Mouse (Mus musculus) neural tube, embryonic 14.5 days (tissue): Measurements from ENCODE around the gene RPS10-NUDT3. TPM values are rescaled to one million over a fixed set of nuclear protein-coding genes. Genes with fewer than 3 reads are reported as not detected.

Experiments used
- ATAC-seq: fragments of 200-750 bp; cut with Nextera tagmentation; 2 replicates; pipeline ENCODE4 v1.8.0; 2017; ENCODE audit warnings: low read depth, mild to moderate bottlenecking, moderate TSS enrichment, moderate library complexity
- H3K27ac ChIP-seq: fragments of 300-500 bp; sonication (generic); 2 replicates; pipeline ENCODE4 v1.5.1; 2014; ENCODE audit warnings: low read depth, mild to moderate bottlenecking, control low read depth, low read length, moderate library complexity, mixed read lengths
- H3K27me3 ChIP-seq: fragments of 300-500 bp; sonication (generic); 2 replicates; pipeline ENCODE4 v1.6.1; 2014; ENCODE audit warnings: low read length; ENCODE audit not compliant: control insufficient read depth, insufficient read depth
- H3K36me3 ChIP-seq: fragments of 300-500 bp; sonication (generic); 2 replicates; pipeline ENCODE4 v1.6.1; 2014; ENCODE audit warnings: low read length, mixed read lengths; ENCODE audit not compliant: control insufficient read depth, insufficient read depth
- H3K4me1 ChIP-seq: fragments of 300-500 bp; sonication (generic); 2 replicates; pipeline ENCODE4 v1.6.1; 2014; ENCODE audit warnings: low read length; ENCODE audit not compliant: control insufficient read depth, insufficient read depth
- H3K4me2 ChIP-seq: fragments of 300-500 bp; sonication (generic); 2 replicates; pipeline ENCODE4 v1.6.1; 2014; ENCODE audit warnings: mild to moderate bottlenecking, low read depth, low read length, control low read depth
- H3K4me3 ChIP-seq: fragments of 300-500 bp; sonication (generic); 2 replicates; pipeline ENCODE4 v1.5.1; 2014; ENCODE audit warnings: low read depth, low read length, control low read depth, mixed read lengths
- H3K9ac ChIP-seq: fragments of 300-500 bp; sonication (generic); replicated peaks from 2 replicates; pipeline ENCODE4 v1.6.1; 2014; ENCODE audit warnings: low read depth, mild to moderate bottlenecking, control low read depth, low read length, mixed read lengths
- H3K9me3 ChIP-seq: fragments of 300-500 bp; sonication (generic); 2 replicates; pipeline ENCODE4 v1.6.1; 2016; ENCODE audit warnings: low read length; ENCODE audit not compliant: control insufficient read depth
- WGBS: fragments of 180-500 bp; shearing (Covaris S2); extraction: QIAGEN DNeasy Blood & Tissue Kit; methylation state at CpG from one replicate; pipeline ENCODE4 v1.1.7; 2014; 5-methylcytosine and 5-hydroxymethylcytosine counted together
- polyA plus RNA-seq: library from polyadenylated mRNA; unstranded; fragments of >200 nt; fragmentation: Nextera tagmentation; extraction: Ambion mirVana; gene quantifications from 2 replicates; pipeline ENCODE4 v1.2.1, GENCODE M21; 2014

The RPS10-NUDT3 gene
- polyA plus RNA-seq, 1 experiment from 2014 or later, result not detected

DNA sequence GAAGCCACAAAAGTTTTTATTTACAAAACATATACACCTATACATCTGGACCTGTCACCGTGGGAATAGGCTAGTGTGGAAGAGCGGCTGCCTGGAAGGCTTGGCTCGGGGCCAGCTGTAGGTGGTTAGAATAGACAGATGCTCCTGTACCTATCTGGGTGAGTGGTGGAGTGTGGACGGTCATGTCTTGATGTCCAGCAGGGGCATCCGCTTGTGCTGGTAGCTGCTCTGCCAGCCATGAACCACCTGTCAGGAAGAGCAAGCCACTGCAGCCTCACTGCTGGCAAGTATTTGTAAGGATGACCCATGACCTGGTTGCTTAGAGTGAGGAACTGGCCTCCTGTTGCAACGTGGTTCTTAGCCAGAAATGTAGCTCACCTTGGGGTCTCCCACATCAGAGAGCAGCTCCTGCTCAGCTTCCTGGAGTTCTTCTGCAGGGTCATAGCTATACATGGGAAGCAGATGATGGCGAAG is 71.2 kb downstream of the RPS10-NUDT3 start:
- Histone ChIP-seq H3K4me1 (peaks cover 18% of the 10 kb centered on the region), H3K27ac (no peak overlapping the region), H3K9me3 (no peaks in the 10 kb centered on the region), H3K9ac (no peak overlapping the region; the same call in 1 of the 2 replicates), H3K36me3 (no peaks in the 10 kb centered on the region), H3K4me3 (no peak overlapping the region), H3K27me3 (no peaks in the 10 kb centered on the region), H3K4me2 (peak overlapping the region; percentile 80; the same call in 1 of the 2 replicates)
- 41% methylated on average over 7 of the region's 7 CpGs for WGBS
- ATAC-seq, result no peak

DNA sequence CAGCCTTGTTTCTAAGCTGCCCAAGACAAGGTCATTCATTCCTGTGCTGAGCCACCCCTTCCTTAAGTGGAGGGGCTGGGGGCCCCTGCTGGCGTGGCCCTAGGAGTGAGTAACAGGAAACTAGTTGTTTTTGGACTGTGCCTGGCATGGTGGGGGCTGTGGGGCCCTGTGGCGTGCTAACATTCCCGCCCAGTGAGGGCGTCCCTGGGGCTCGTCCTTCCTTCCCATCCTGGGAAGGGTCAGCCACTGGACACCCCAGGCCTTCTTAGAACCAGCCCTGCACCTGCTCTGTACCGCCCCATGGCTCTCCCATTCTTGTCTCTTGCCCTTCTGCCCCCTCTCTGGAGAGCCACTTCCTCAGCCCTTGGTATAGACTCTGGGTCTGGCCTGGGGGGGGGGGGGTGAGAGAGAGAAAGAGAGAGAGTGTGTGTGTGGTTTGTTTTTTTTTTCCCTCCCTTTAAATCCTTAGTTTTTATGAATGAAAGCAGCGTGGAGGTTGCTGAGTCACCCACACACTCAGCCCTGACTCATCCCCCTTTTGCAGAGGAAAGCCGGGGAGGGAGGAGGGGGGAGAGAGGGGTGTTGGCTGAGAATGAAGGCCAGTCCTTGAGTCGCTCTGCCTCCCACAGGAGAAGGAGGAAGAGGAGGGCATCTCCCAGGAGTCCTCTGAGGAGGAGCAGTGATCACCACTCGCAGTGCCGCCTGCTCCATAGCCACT is 73.1 kb downstream of the RPS10-NUDT3 start:
- no peak for ATAC-seq
- Histone ChIP-seq H3K9me3 (no peaks in the 10 kb centered on the region), H3K4me1 (peaks cover 32% of the 10 kb centered on the region), H3K27me3 (no peaks in the 10 kb centered on the region; the same call in 1 of the 2 replicates), H3K4me2 (no peak overlapping the region), H3K9ac (no peak overlapping the region), H3K27ac (no peak overlapping the region), H3K36me3 (no peaks in the 10 kb centered on the region), H3K4me3 (no peak overlapping the region)
- 59% methylated on average over 9 of the region's 11 CpGs for WGBS

DNA sequence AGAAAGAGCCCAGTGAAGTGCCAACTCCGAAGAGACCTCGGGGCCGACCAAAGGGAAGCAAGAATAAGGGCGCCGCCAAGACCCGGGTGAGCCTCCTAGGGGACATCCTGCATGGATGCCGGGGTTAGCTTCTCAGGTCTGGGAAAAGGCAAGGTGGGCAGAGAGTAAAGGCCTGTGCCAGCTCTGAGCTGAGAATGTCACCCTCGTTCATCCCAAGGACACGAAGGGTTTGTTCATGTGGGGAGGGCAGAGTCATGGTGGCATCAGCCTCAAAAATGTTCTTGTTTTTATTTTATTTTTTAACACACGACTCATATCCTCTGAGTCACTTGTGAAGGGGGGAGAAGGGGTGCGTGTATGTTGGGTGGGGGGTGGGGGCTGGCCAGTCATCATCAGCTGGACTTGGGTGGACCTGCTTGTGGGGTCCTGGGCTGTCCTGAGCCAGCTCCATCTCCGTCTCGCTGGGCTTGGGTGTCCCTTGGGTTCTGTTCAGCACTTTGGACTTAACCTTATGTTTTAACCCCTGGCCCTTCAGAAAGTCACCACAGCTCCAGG is 74.0 kb downstream of the RPS10-NUDT3 start:
- 88% methylated on average over 13 of the region's 13 CpGs for WGBS
- no peak for ATAC-seq
- Histone ChIP-seq H3K9ac (no peak overlapping the region), H3K27ac (no peak overlapping the region), H3K4me3 (no peak overlapping the region), H3K36me3 (no peaks in the 10 kb centered on the region), H3K27me3 (peaks cover 3% of the 10 kb centered on the region; the same call in 1 of the 2 replicates), H3K4me1 (peaks cover 27% of the 10 kb centered on the region), H3K4me2 (no peak overlapping the region), H3K9me3 (no peaks in the 10 kb centered on the region)

DNA sequence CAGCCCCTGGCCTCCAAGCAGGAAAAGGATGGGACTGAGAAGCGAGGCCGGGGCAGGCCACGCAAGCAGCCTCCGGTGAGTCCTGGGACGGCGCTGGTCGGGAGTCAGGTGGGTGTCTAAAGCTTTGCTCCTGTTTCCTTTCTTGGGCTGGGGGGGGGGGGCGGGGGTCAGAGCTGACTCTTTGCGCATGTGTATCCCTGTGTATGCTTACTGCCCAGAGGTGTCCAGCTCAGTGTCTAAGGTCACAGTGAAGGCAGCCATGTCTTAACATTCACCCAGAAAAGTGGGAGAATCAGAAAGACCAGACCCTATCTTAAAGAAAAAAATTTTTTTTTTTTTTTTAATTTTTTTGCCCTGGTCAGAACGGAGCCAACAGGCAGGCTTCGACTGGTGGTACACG is 75.4 kb downstream of the RPS10-NUDT3 start:
- no peak for ATAC-seq

DNA sequence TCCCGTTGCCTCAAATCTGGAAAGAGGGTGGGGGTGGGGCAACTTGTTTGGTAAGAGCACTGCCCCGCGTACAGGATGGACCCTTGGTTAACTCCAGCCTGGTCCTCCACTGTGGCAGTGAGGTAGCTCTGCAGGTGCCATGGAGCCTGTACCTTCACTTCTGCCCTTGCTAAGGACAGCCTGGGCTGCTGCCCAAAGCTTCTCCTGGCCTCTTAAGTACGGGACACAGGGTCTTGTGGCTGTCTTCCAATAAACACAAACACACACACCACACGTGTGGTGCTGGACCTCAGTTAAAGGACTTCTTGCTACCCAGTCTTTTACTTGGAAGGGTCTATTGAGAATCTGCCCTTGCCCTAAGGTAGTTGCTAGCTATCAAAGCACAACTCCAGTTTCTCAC is 76.2 kb downstream of the RPS10-NUDT3 start:
- no peak overlapping the region for H3K9ac ChIP-seq
- H3K4me3 ChIP-seq, result no peak overlapping the region
- no peak overlapping the region for H3K27ac ChIP-seq
- ATAC-seq, result no peak
- peaks cover 22% of the 10 kb centered on the region for H3K4me1 ChIP-seq
- peaks cover 3% of the 10 kb centered on the region for H3K27me3 ChIP-seq
- H3K4me2 ChIP-seq, result peak overlapping the region; percentile 79; the same call in 1 of the 2 replicates
- H3K9me3 ChIP-seq, result no peaks in the 10 kb centered on the region
- H3K36me3 ChIP-seq, result no peaks in the 10 kb centered on the region
- 9% methylated on average over 5 of the region's 5 CpGs for WGBS

More for the DNA sequence above, 75.4 kb downstream of the RPS10-NUDT3 start:
- Histone ChIP-seq H3K27ac (no peak overlapping the region), H3K4me1 (peaks cover 27% of the 10 kb centered on the region), H3K4me2 (peak overlapping the region; percentile 2; the same call in 1 of the 2 replicates), H3K9me3 (no peaks in the 10 kb centered on the region), H3K4me3 (no peak overlapping the region), H3K27me3 (peaks cover 3% of the 10 kb centered on the region), H3K36me3 (no peaks in the 10 kb centered on the region), H3K9ac (no peak overlapping the region)
- 71% methylated on average over 9 of the region's 12 CpGs for WGBS

DNA sequence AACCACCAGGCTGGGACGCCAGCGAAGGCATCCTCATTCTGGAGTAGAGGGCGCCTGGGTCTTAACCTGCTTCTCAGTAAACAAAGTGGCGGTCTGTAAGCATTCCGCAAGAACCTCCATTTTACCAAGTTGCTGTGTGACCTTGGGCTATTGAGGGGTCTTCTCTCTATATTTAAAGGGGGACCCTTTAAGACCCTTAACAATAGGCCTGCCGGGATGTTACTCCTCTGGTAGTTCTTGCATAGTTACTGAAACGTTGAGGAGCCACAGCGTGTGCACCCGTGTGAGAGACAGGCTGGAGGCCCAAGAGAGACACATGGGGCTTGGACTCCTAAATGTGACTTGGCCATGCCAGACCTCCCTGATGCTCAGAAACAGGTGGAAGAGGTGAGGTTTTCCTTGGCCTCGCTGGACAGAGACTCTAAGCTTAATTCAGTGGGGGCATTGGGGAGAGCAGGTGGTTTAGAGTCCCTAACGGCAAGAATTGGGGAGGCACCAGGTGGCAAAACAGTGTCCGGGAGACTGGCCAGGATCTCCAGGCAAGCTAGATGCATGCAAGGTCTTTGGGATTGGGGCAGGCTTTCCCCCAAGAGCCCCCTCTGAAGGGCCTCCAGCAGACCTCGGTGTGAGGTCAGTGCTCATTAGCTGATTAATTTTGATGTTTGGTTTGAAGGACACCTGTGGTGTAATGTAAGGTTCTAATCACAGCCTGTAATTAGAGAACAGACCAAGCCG is 76.9 kb downstream of the RPS10-NUDT3 start:
- Histone ChIP-seq H3K4me1 (peaks cover 22% of the 10 kb centered on the region), H3K9ac (peak overlapping the region; percentile 93), H3K27ac (no peak overlapping the region), H3K27me3 (peaks cover 3% of the 10 kb centered on the region), H3K36me3 (no peaks in the 10 kb centered on the region), H3K4me2 (peak overlapping the region; percentile 79), H3K9me3 (no peaks in the 10 kb centered on the region), H3K4me3 (peak overlapping the region; percentile 84)
- WGBS, result 2% methylated on average over 14 of the region's 14 CpGs
- no peak for ATAC-seq

DNA sequence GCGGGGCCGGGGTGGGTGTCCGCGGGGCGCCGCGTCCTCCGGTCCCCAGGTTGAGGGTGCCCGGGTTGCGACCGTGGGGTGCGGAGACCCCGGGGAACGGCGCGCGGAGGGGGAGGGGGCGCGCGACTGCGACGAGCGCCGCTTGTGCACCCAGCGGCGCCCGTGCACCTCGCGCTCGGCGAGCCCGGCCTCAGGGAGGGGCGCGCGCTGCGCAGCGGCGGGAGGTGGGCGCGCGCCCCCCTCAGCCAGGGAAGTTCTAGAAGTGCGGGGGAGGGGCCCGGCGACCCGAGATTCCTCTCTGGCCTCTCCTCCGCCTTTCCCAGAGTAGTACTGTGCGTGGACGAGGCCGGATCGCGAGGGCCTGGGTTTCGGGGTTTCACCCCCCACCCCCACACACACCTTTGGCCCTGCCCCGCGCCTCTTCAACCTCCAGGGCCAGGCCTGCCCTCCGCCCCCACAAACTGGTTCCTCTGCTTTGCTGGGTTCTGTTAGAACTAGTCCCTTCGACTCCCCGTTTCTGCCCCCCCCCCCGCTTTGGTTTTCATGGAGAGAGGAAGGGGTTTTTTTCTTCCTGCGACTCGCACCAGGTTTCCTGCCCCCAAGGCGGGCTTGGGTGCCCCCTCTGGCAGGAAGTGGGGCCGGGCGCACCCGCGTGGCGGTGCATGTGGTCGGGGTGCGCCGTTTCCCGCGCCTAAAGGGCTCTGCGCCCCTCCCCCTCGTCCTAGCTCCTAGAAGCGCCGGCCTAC is 77.7 kb downstream of the RPS10-NUDT3 start:
- H3K27ac ChIP-seq, result peak overlapping the region; percentile 93
- under 1% methylated on average over 46 of the region's 75 CpGs for WGBS

DNA sequence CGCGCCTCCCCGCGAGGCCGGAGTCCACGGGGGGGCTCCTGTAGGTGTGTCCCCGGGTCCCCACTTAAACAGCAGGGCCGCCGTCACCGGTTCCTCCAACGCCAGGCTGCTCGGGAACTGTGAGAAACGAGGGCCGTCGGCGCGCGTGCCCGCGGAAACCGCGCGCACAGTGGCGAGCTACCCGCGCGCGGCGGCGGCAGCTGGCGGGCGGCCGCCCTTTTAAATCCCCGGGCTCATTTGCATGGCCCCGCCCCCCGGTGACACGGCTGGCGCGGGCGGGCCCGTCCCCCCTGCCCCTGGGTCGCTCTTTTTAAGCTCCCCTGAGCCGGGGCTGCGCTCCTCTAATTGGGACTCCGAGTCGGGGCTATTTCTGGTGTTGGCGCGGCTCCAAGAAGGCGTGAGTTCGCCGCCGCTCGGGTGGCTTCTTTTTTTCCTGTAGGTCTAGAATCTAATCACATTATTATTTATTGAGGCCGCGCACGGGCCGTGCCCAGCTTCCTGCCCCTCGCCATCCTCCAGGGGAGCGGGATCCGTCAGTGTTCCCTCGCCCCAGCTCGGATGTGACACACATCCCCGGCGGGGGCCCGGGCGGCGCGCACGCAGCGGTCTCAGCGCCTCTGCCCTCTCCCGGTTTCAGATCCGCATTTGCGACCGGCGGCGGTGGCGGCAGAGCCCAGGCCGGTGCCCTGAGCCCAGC is 78.6 kb downstream of the RPS10-NUDT3 start, which contains the start of gene Hmga1:
Gene Hmga1, plus strand, starts transcription at position 183 of the 697 bp plus-strand sequence.
- Histone ChIP-seq H3K27me3 (peaks cover 3% of the 10 kb centered on the region), H3K27ac (peak within 1 kb of the TSS; percentile 93), H3K4me3 (peak within 1 kb of the TSS; percentile 84), H3K36me3 (no peaks in the 10 kb centered on the region), H3K4me1 (peaks cover 22% of the 10 kb centered on the region), H3K4me2 (peak within 1 kb of the TSS; percentile 79), H3K9ac (peak within 1 kb of the TSS; percentile 93), H3K9me3 (no peaks in the 10 kb centered on the region)
- WGBS, result under 1% methylated on average over 48 of the region's 79 CpGs
- ATAC-seq, result peak; percentile 70

More for the DNA sequence above, 77.7 kb downstream of the RPS10-NUDT3 start:
- peaks cover 22% of the 10 kb centered on the region for H3K4me1 ChIP-seq
- H3K9me3 ChIP-seq, result no peaks in the 10 kb centered on the region
- peak overlapping the region; percentile 93 for H3K9ac ChIP-seq
- H3K4me2 ChIP-seq, result peak overlapping the region; percentile 79
- peak overlapping the region; percentile 84 for H3K4me3 ChIP-seq
- no peaks in the 10 kb centered on the region for H3K36me3 ChIP-seq
- H3K27me3 ChIP-seq, result peaks cover 3% of the 10 kb centered on the region
- ATAC-seq, result peak; percentile 45
